Mouse (Mus musculus): ENCODE results near the gene Hoxb7. TPM values are rescaled to one million over a fixed set of nuclear protein-coding genes. Genes with fewer than 3 reads are reported as not detected.

Hoxb7 gene
- total RNA-seq, 1 experiment: 0.98 TPM

DNA sequence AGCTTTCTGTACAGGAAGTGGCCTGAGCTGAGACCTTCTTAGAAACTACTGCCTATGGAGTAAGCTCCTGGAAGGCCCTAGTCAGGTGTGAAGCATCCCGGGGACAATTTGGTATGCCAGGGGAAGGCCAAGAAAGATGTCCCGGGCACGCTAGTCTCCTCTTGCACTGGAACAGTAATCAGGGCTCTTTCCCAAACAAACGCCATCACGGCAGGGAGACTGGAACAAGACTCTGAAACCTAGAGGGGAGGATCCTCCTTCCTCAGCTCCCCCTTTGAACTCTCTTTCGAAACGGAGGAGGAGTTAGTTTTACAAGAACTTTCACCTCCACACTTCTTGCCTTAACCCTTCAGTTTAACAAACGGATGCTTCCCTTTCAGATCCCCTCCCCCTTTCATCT lies 45.7 kb downstream of the Hoxb7 start:
- in situ Hi-C loops (cut with MboI; ENCODE audit: low sequenced_read_pairs in 2 of 2, unreplicated experiment in 2 of 2): loop anchor here (10.0 kb wide), 3 partner anchors 47 to 157 kb away; partner anchors contain the start of genes Hoxb13 (in 1 of the 2), Hoxb7 (in 1 of the 2) and Hoxb8 (in 1 of the 2)
- no peak for DNase-seq (ENCODE audit: low read depth, low spot score)
- Histone ChIP-seq H3K27ac (ENCODE audit: insufficient read depth, low read depth, low read length, poor library complexity, severe bottlenecking) (no peak overlapping the region), H3K4me1 (ENCODE audit: control insufficient read depth in 2 of 2, insufficient read depth in 2 of 2, low read length in 2 of 2, poor library complexity in 1 of 2) (no peaks in the 10 kb centered on the region), H3K9ac (ENCODE audit: insufficient read depth, low read depth, low read length, poor library complexity, severe bottlenecking) (no peak overlapping the region), H3K4me3 (ENCODE audit: insufficient read depth in 1 of 2, low read depth in 1 of 2, low read length in 2 of 2, poor library complexity in 1 of 2, severe bottlenecking in 1 of 2) (no peak overlapping the region), H3K9me3 (ENCODE audit: control insufficient read depth, insufficient read depth, low read depth, low read length) (no peaks in the 10 kb centered on the region), H3K36me3 (ENCODE audit: control insufficient read depth, insufficient read depth, low read length, poor library complexity, severe bottlenecking) (no peaks in the 10 kb centered on the region)
- no peak for TF ChIP-seq CHD2 (IDR thresholded peaks at IDR 0.05; ENCODE audit: low read depth, low read length)
- TF ChIP-seq HCFC1 (IDR thresholded peaks at IDR 0.05; ENCODE audit: borderline replicate concordance, insufficient read depth, low read length): no peak
- no peak for TF ChIP-seq ZC3H11A (IDR thresholded peaks at IDR 0.05; ENCODE audit: borderline replicate concordance, low read depth, low read length)
- TF ChIP-seq MAFK (IDR thresholded peaks at IDR 0.05; ENCODE audit: insufficient read depth, low read depth, low read length): no peak
- TF ChIP-seq ZNF384 (IDR thresholded peaks at IDR 0.05; ENCODE audit: low read depth, low read length): no peak

DNA sequence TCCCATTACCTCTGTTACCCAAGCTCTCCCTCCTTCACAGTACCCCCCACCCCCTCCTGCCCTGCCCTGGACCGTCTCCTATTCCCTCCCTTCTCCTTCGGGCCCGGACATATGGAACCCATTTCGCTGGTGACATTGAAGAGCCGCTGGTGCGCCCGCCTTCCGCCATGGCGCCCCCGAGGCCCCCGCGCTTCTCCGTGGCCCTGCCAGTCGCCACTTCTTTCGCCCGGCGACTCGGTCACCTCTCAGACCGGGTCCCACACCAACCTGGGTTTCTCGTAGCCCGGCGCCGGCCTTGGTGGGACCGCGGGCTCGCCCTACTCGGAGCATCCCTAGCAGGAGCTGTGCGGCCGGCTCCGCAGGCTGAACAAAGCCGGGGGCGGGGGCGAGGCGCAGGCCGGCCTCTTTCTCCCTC lies 46.2 kb downstream of the Hoxb7 start:
- Histone ChIP-seq H3K4me1 (ENCODE audit: control insufficient read depth in 2 of 2, insufficient read depth in 2 of 2, low read length in 2 of 2, poor library complexity in 1 of 2) (no peaks in the 10 kb centered on the region), H3K9ac (ENCODE audit: insufficient read depth, low read depth, low read length, poor library complexity, severe bottlenecking) (no peak overlapping the region), H3K27ac (ENCODE audit: insufficient read depth, low read depth, low read length, poor library complexity, severe bottlenecking) (no peak overlapping the region), H3K4me3 (ENCODE audit: insufficient read depth in 1 of 2, low read depth in 1 of 2, low read length in 2 of 2, poor library complexity in 1 of 2, severe bottlenecking in 1 of 2) (peak overlapping the region; percentile 13 to 37; a peak in 2 of 4 replicates), H3K36me3 (ENCODE audit: control insufficient read depth, insufficient read depth, low read length, poor library complexity, severe bottlenecking) (no peaks in the 10 kb centered on the region), H3K9me3 (ENCODE audit: control insufficient read depth, insufficient read depth, low read depth, low read length) (no peaks in the 10 kb centered on the region)
- in situ Hi-C loops (cut with MboI; ENCODE audit: low sequenced_read_pairs in 2 of 2, unreplicated experiment in 2 of 2): loop anchor here (10.0 kb wide), 3 partner anchors 48 to 158 kb away; partner anchors contain the start of genes Hoxb13 (in 1 of the 2), Hoxb7 (in 1 of the 2) and Hoxb8 (in 1 of the 2)
- DNase-seq (ENCODE audit: low read depth, low spot score): no peak
- TF ChIP-seq MAFK (IDR thresholded peaks at IDR 0.05; ENCODE audit: insufficient read depth, low read depth, low read length): no peak
- no peak for TF ChIP-seq ZC3H11A (IDR thresholded peaks at IDR 0.05; ENCODE audit: borderline replicate concordance, low read depth, low read length)
- TF ChIP-seq CHD2 (IDR thresholded peaks at IDR 0.05; ENCODE audit: low read depth, low read length): no peak

DNA sequence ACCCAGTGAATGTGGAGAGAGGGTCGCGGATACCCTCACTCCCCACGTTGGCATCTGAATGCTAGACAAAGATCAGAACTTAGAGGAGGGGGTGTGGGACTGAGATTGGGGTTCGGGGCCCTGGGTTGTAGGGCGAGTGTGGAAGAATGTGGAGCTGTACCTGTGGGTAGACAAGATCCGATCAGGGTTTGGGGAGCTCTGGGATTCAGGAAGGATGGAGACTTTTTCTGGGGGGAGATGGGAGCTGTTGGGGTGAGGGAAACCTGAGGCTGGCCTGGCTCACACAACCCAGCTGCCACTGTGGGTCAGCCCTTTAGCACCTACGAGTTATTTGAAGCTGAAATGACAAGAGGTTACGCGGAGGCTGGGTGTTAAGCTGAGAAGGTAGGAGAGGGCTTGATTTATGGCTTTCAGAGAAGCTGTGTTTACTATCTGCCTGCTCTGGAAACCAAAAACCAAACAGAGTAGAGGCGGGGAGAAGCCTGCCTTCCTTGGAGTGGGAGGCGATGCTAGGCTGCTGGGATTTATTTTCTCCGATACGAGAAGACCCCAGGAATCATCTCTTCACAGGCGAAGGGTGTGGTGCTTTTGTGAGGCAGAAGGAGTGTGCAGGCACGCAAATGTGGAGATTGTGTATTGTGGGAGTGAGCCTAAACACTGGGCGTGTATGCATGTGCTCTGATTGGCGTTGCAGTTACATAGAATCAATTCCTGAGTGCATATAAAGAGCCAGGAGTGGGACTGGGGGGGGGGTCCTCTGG lies 47.0 kb downstream of the Hoxb7 start:
- H3K4me1 ChIP-seq (ENCODE audit: control insufficient read depth in 2 of 2, insufficient read depth in 2 of 2, low read length in 2 of 2, poor library complexity in 1 of 2): no peaks in the 10 kb centered on the region
- in situ Hi-C loops (cut with MboI; ENCODE audit: low sequenced_read_pairs in 2 of 2, unreplicated experiment in 2 of 2): loop anchor here (10.0 kb wide), 3 partner anchors 49 to 159 kb away; partner anchors contain the start of genes Hoxb13 (in 1 of the 2), Hoxb7 (in 1 of the 2) and Hoxb8 (in 1 of the 2)
- H3K4me3 ChIP-seq (ENCODE audit: insufficient read depth in 1 of 2, low read depth in 1 of 2, low read length in 2 of 2, poor library complexity in 1 of 2, severe bottlenecking in 1 of 2): peak overlapping the region in 1 of 2 experiments; percentile 37; a peak in 1 of 4 replicates
- no peak for DNase-seq (ENCODE audit: low read depth, low spot score)
- no peaks in the 10 kb centered on the region for H3K36me3 ChIP-seq (ENCODE audit: control insufficient read depth, insufficient read depth, low read length, poor library complexity, severe bottlenecking)
- no peaks in the 10 kb centered on the region for H3K9me3 ChIP-seq (ENCODE audit: control insufficient read depth, insufficient read depth, low read depth, low read length)
- H3K27ac ChIP-seq (ENCODE audit: insufficient read depth, low read depth, low read length, poor library complexity, severe bottlenecking): no peak overlapping the region
- TF ChIP-seq HCFC1 (IDR thresholded peaks at IDR 0.05; ENCODE audit: borderline replicate concordance, insufficient read depth, low read length): no peak
- TF ChIP-seq MAFK (IDR thresholded peaks at IDR 0.05; ENCODE audit: insufficient read depth, low read depth, low read length): no peak
- TF ChIP-seq ZC3H11A (IDR thresholded peaks at IDR 0.05; ENCODE audit: borderline replicate concordance, low read depth, low read length): no peak
- TF ChIP-seq ZNF384 (IDR thresholded peaks at IDR 0.05; ENCODE audit: low read depth, low read length): no peak
- no peak for TF ChIP-seq CHD2 (IDR thresholded peaks at IDR 0.05; ENCODE audit: low read depth, low read length)
- H3K9ac ChIP-seq (ENCODE audit: insufficient read depth, low read depth, low read length, poor library complexity, severe bottlenecking): no peak overlapping the region

DNA sequence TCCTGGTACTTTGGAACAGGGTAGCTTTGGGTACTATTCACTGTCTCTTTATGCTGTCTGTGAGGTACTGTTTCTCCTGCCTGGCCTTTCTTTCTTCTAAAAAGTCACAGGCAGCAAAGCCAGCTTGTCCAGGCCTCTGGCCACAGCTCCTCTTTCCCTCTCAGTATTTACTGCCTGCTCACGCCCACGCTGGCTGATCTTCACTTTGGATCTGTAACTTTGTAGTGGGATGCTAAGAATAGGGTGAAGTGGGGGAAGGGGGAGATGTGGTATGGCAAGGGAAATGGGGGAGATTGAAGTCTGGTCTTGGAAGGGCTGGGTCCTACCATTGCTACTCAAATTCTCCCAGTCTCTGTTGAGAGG lies 47.6 kb downstream of the Hoxb7 start:
- TF ChIP-seq HCFC1 (IDR thresholded peaks at IDR 0.05; ENCODE audit: borderline replicate concordance, insufficient read depth, low read length) (no peak), ZC3H11A (IDR thresholded peaks at IDR 0.05; ENCODE audit: borderline replicate concordance, low read depth, low read length) (no peak), CHD2 (IDR thresholded peaks at IDR 0.05; ENCODE audit: low read depth, low read length) (no peak), MAFK (IDR thresholded peaks at IDR 0.05; ENCODE audit: insufficient read depth, low read depth, low read length) (no peak), ZNF384 (IDR thresholded peaks at IDR 0.05; ENCODE audit: low read depth, low read length) (no peak)
- Histone ChIP-seq H3K4me1 (ENCODE audit: control insufficient read depth in 2 of 2, insufficient read depth in 2 of 2, low read length in 2 of 2, poor library complexity in 1 of 2) (no peaks in the 10 kb centered on the region), H3K9me3 (ENCODE audit: control insufficient read depth, insufficient read depth, low read depth, low read length) (no peaks in the 10 kb centered on the region), H3K9ac (ENCODE audit: insufficient read depth, low read depth, low read length, poor library complexity, severe bottlenecking) (no peak overlapping the region), H3K4me3 (ENCODE audit: insufficient read depth in 1 of 2, low read depth in 1 of 2, low read length in 2 of 2, poor library complexity in 1 of 2, severe bottlenecking in 1 of 2) (no peak overlapping the region), H3K36me3 (ENCODE audit: control insufficient read depth, insufficient read depth, low read length, poor library complexity, severe bottlenecking) (no peaks in the 10 kb centered on the region), H3K27ac (ENCODE audit: insufficient read depth, low read depth, low read length, poor library complexity, severe bottlenecking) (no peak overlapping the region)
- DNase-seq (ENCODE audit: low read depth, low spot score): no peak
- in situ Hi-C loops (cut with MboI; ENCODE audit: low sequenced_read_pairs in 2 of 2, unreplicated experiment in 2 of 2): loop anchor here (10.0 kb wide), 3 partner anchors 49 to 159 kb away; partner anchors contain the start of genes Hoxb13 (in 1 of the 2), Hoxb7 (in 1 of the 2) and Hoxb8 (in 1 of the 2)
